Mouse (Mus musculus): ENCODE data around the gene Gm281.

DNA sequence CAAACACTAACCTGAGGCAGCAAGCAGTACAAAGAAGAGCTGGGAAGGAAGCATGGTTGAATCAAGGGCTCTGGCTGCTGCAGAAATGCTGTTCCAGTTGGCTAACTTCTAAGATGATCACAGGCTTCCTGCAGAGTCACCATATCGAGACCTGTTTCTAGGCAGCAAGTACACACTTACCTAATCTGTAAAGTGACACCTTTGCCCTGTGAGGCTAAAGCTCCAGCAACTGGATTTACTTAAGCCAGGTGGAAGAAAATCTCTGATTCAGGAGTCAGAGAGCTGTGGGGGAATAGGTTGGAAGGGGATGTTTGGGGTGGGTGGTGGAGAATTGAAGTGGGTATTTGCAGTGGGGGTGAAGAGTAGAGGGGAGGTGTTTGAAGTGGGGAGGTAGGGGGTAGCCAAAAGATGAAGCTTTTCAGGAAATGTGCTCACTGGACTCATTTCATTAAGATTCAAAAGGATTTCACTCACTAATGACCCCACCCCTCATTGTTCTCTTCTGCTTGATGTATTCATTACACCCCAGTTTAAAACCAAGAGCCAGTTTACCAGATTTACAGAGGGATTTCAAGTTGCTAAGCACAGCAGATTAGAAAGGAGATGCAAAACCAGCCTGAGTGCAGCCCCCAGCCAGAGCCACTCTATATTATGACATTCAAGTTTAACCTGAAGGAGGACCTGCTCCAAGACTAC, at the start of gene Gm281:
- TF ChIP-seq CTCF (IDR thresholded peaks at IDR 0.05; ENCODE audit: low read depth), result no peak
- no peak for TF ChIP-seq EP300 (IDR thresholded peaks at IDR 0.05; ENCODE audit: low read depth)

Data from liver, postnatal 0 days (tissue).